8 mouse cellular contexts compared by ENCODE assay signal in genomic region chr5:120505368-120505767, GRCm38 (mm10). TPM values are rescaled to one million over a fixed set of nuclear protein-coding genes. Genes with fewer than 3 reads are reported as not detected.
DNase-seq lines count a peak whose midpoint lies in the region; ATAC-seq and TF ChIP-seq lines count a peak whose summit lies in the region.

No protein-coding gene starts in this region.

- WGBS in hindbrain, embryonic 10.5 days = 22% methylated on average over 16 of the region's 16 CpGs
- 20% methylated on average over 16 of the region's 16 CpGs for WGBS in hindbrain, embryonic 16.5 days
- WGBS in spleen, adult 2 months = 21% methylated on average over 16 of the region's 16 CpGs

- no peak for TF ChIP-seq POLR2A in spleen, adult 2 months (IDR thresholded peaks at IDR 0.05; ENCODE audit: low read depth, low read length)

- peak; percentile 95 for TF ChIP-seq CTCF in left cerebral cortex, adult 2 months (IDR thresholded peaks at IDR 0.05)
- peak; percentile 95 for TF ChIP-seq CTCF in spleen, adult 2 months (IDR thresholded peaks at IDR 0.05; ENCODE audit: extremely low read depth, insufficient read depth, insufficient read length, insufficient replicate concordance)

- H3K4me3 ChIP-seq in hindbrain, embryonic 10.5 days = peak overlapping the region; percentile 19; the same call in 1 of the 2 replicates
- no peak overlapping the region for H3K4me3 ChIP-seq in hindbrain, embryonic 16.5 days (ENCODE audit: low read length)
- H3K4me3 ChIP-seq in left cerebral cortex, adult 2 months = no peak overlapping the region
- no peak overlapping the region for H3K4me3 ChIP-seq in spleen, adult 2 months (ENCODE audit: extremely low read depth, insufficient read depth, insufficient read length)

- no peak overlapping the region; the same call in 1 of the 2 replicates for H3K4me2 ChIP-seq in hindbrain, embryonic 16.5 days (ENCODE audit: low read length)

- peak; percentile 78 for DNase-seq in hindbrain, embryonic 10.5 days (ENCODE audit: low spot score)
- DNase-seq in cerebellum, adult 9-11 months = peak; percentile 87
- DNase-seq in gastrocnemius, adult 18-20 months (ENCODE audit: low spot score) = peak; percentile 90
- peak; percentile 39 for DNase-seq in hindlimb bud, embryonic 11.5 days (ENCODE audit: extremely low spot score, low read depth, low spot score)
- peak; percentile 59 to 81 for DNase-seq in left cerebral cortex, adult 2 months (ENCODE audit: extremely low spot score in 1 of 2, low spot score in 2 of 2)
- peak in 1 of 2 experiments; percentile 51 for DNase-seq in spleen, adult 2 months (ENCODE audit: low read depth in 1 of 2, low spot score in 2 of 2)

- H3K9ac ChIP-seq in hindbrain, embryonic 16.5 days (ENCODE audit: low read depth, low read length) = no peak overlapping the region

- no peak; the same call in 1 of the 2 replicates for ATAC-seq in hindbrain, embryonic 16.5 days
- peak; percentile 90 for ATAC-seq in megakaryocyte progenitor cell, adult 5-6 weeks (replicated peaks; ENCODE audit: poor library complexity)

- H3K4me1 ChIP-seq in hindbrain, embryonic 10.5 days (replicated peaks) = peaks cover 31% of the 10 kb centered on the region
- peaks cover 16% of the 10 kb centered on the region for H3K4me1 ChIP-seq in hindbrain, embryonic 16.5 days (ENCODE audit: control insufficient read depth, insufficient read depth, low read depth, low read length)
- H3K4me1 ChIP-seq in spleen, adult 2 months (ENCODE audit: control insufficient read depth, insufficient read depth, insufficient read length) = peaks cover 3% of the 10 kb centered on the region

- H3K36me3 ChIP-seq in hindbrain, embryonic 10.5 days = no peaks in the 10 kb centered on the region
- no peaks in the 10 kb centered on the region for H3K36me3 ChIP-seq in hindbrain, embryonic 16.5 days (ENCODE audit: control insufficient read depth, insufficient read depth, low read length)
- no peaks in the 10 kb centered on the region for H3K36me3 ChIP-seq in spleen, adult 2 months (ENCODE audit: control insufficient read depth, insufficient read depth, low read length)

- intact Hi-C loops in left cerebral cortex, adult 2 months (cut with DNase I) = loop anchor here (1.0 to 10.0 kb wide), 2 partner anchors 100 to 239 kb away; partner anchors contain the start of gene Oas2

- H3K27me3 ChIP-seq in hindbrain, embryonic 10.5 days (ENCODE audit: insufficient read depth, poor library complexity, severe bottlenecking) = no peaks in the 10 kb centered on the region; the same call in 1 of the 2 replicates
- no peaks in the 10 kb centered on the region for H3K27me3 ChIP-seq in hindbrain, embryonic 16.5 days (replicated peaks; ENCODE audit: control insufficient read depth, insufficient read depth, low read length)
- H3K27me3 ChIP-seq in spleen, adult 2 months (ENCODE audit: control insufficient read depth, insufficient read depth, low read length) = no peaks in the 10 kb centered on the region

- H3K9me3 ChIP-seq in hindbrain, embryonic 10.5 days = peaks cover 5% of the 10 kb centered on the region
- no peaks in the 10 kb centered on the region for H3K9me3 ChIP-seq in hindbrain, embryonic 16.5 days (ENCODE audit: control insufficient read depth, low read length)

- peak overlapping the region; percentile 57 for H3K27ac ChIP-seq in hindbrain, embryonic 10.5 days
- H3K27ac ChIP-seq in hindbrain, embryonic 16.5 days (ENCODE audit: low read depth, low read length) = no peak overlapping the region
- no peak overlapping the region for H3K27ac ChIP-seq in left cerebral cortex, adult 2 months
- H3K27ac ChIP-seq in spleen, adult 2 months (ENCODE audit: insufficient read depth, low read length) = no peak overlapping the region

RNA-seq across cellular contexts. Expression of gene Plbd2, which starts 1.9 kb away (rescaled TPM):
- polyA plus RNA-seq in hindbrain, embryonic 10.5 days (2016; fragmentation: Nextera tagmentation; extraction: Ambion mirVana) = 42.5 and 43.0 TPM in 2 replicates
- polyA plus RNA-seq in hindbrain, embryonic 16.5 days (2015; fragmentation: Nextera tagmentation; extraction: Ambion mirVana) = 37.6 and 39.0 TPM in 2 replicates
- 10 to 100 TPM; 46.9 to 52.2 TPM for total RNA-seq in gastrocnemius, adult 18-20 months (2021)
- 10 to 100 TPM; 60.6 to 61.7 TPM for total RNA-seq in left cerebral cortex, adult 2 months (2021)
- 8.3 and 9.8 TPM in 2 replicates for total RNA-seq in megakaryocyte progenitor cell, adult 5-6 weeks (2015)
- total RNA-seq in megakaryocyte progenitor cell, adult 5-6 weeks (2017) = 6.9 and 8.7 TPM in 2 replicates
- 34.7 and 35.6 TPM in 2 replicates for polyA plus RNA-seq in spleen, adult 2 months (2012; rRNA removed)

RNA-seq across cellular contexts. Expression of gene Slc8b1, which starts 5.6 kb away (rescaled TPM):
- polyA plus RNA-seq in hindbrain, embryonic 10.5 days (2016; fragmentation: Nextera tagmentation; extraction: Ambion mirVana) = 4.4 and 5.8 TPM in 2 replicates
- polyA plus RNA-seq in hindbrain, embryonic 16.5 days (2015; fragmentation: Nextera tagmentation; extraction: Ambion mirVana) = 2.3 and 2.7 TPM in 2 replicates
- 1 to 10 TPM; 8.5 to 8.6 TPM for total RNA-seq in gastrocnemius, adult 18-20 months (2021)
- total RNA-seq in left cerebral cortex, adult 2 months (2021) = 1 to 10 TPM; 4.5 to 7.5 TPM
- 21.1 and 23.5 TPM in 2 replicates for total RNA-seq in megakaryocyte progenitor cell, adult 5-6 weeks (2015)
- 31.8 and 32.5 TPM in 2 replicates for total RNA-seq in megakaryocyte progenitor cell, adult 5-6 weeks (2017)
- polyA plus RNA-seq in spleen, adult 2 months (2012; rRNA removed) = 52.0 and 56.4 TPM in 2 replicates

RNA-seq across cellular contexts. Expression of gene Sds, which starts 29.0 kb away (rescaled TPM):
- polyA plus RNA-seq in hindbrain, embryonic 10.5 days (2016; fragmentation: Nextera tagmentation; extraction: Ambion mirVana) = not detected in 2 replicates
- polyA plus RNA-seq in hindbrain, embryonic 16.5 days (2015; fragmentation: Nextera tagmentation; extraction: Ambion mirVana) = 0.40 and 0.80 TPM in 2 replicates
- under 1 TPM in 1 of 2 experiments, not detected in 1; 0.69 TPM for total RNA-seq in gastrocnemius, adult 18-20 months (2021)
- total RNA-seq in left cerebral cortex, adult 2 months (2021) = under 1 TPM in 1 of 2 experiments, not detected in 1; 0.61 TPM
- total RNA-seq in megakaryocyte progenitor cell, adult 5-6 weeks (2015) = not detected in 2 replicates
- not detected in 2 replicates for total RNA-seq in megakaryocyte progenitor cell, adult 5-6 weeks (2017)
- polyA plus RNA-seq in spleen, adult 2 months (2012; rRNA removed) = not detected in 2 replicates

RNA-seq across cellular contexts. Expression of gene Sdsl, which starts 32.8 kb away (rescaled TPM):
- polyA plus RNA-seq in hindbrain, embryonic 10.5 days (2016; fragmentation: Nextera tagmentation; extraction: Ambion mirVana) = 6.2 and 7.9 TPM in 2 replicates
- 8.1 and 9.4 TPM in 2 replicates for polyA plus RNA-seq in hindbrain, embryonic 16.5 days (2015; fragmentation: Nextera tagmentation; extraction: Ambion mirVana)
- total RNA-seq in gastrocnemius, adult 18-20 months (2021) = under 1 TPM in 1 of 2 experiments, not detected in 1; 0.41 TPM
- 1 to 10 TPM; 5.3 to 7.4 TPM for total RNA-seq in left cerebral cortex, adult 2 months (2021)
- 1.6 and 7.1 TPM in 2 replicates for total RNA-seq in megakaryocyte progenitor cell, adult 5-6 weeks (2015)
- total RNA-seq in megakaryocyte progenitor cell, adult 5-6 weeks (2017) = 3.2 and 9.0 TPM in 2 replicates
- 4.0 and 4.6 TPM in 2 replicates for polyA plus RNA-seq in spleen, adult 2 months (2012; rRNA removed)

Comparison
In these comparisons a context has a peak if more than half of its experiments do, and no peak if none do; other contexts are left out.
1. RNA of gene Plbd2, which starts 1.9 kb away (total RNA-seq): 60.6 to 61.7 TPM in left cerebral cortex, adult 2 months and 46.9 to 52.2 TPM in gastrocnemius, adult 18-20 months; 6.9 to 9.8 TPM in megakaryocyte progenitor cell, adult 5-6 weeks; every median in the first group is over 4 times any median in the second.